Mouse (Mus musculus): Measurements from ENCODE around the gene Il1rap.

GRCm38 (mm10) chr16:26634800-26635199 lies 53.3 kb downstream of the Il1rap start:
- no peak for TF ChIP-seq CTCF (IDR thresholded peaks at IDR 0.05; ENCODE audit: low read depth)
- no peak for TF ChIP-seq EP300 (IDR thresholded peaks at IDR 0.05; ENCODE audit: low read depth)

All from liver, embryonic 14.5 days (tissue).